Mouse (Mus musculus): ENCODE measurements around the gene Cym. TPM values are rescaled to one million over a fixed set of nuclear protein-coding genes. Genes with fewer than 3 reads are reported as not detected.

Gene Cym
- total and polyA plus RNA-seq, 2 experiments = 0.09 TPM; not detected in 1

DNA sequence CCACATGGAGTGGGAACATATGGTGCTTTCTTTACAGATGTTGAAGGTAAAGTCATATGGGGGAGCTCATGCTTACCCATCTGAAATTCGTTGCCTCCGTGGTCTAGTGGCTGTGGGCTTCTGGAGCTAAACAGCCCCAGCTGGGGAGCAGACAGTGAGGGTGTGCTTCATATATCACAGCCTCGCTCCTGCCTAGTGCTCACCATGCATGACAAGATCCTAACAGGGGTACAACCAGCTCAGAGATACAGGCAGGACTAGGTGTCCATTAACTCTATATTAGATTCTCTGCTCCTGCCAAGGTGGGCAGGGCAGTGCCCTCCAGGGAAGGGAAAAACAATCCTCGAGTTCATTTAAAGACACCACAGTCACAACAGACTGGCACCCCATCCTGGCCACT, 9.7 kb upstream of the Cym start:
- no peak for DNase-seq (ENCODE audit: extremely low read depth, low read depth, low spot score)
- Histone ChIP-seq H3K9ac (ENCODE audit: low read depth, low read length) (no peak overlapping the region), H3K4me1 (ENCODE audit: control insufficient read depth, insufficient read depth, low read length) (peaks cover 28% of the 10 kb centered on the region), H3K36me3 (ENCODE audit: control insufficient read depth, insufficient read depth, low read length) (no peaks in the 10 kb centered on the region), H3K27ac (replicated peaks; ENCODE audit: insufficient read depth, low read depth, low read length) (no peak overlapping the region), H3K79me2 (ENCODE audit: control insufficient read depth, insufficient read depth, low read length) (no peaks in the 10 kb centered on the region), H3K4me3 (ENCODE audit: insufficient read depth, low read depth, low read length) (no peak overlapping the region), H3K27me3 (ENCODE audit: control insufficient read depth, insufficient read depth, low read length) (no peaks in the 10 kb centered on the region)
- TF ChIP-seq CTCF (IDR thresholded peaks at IDR 0.05; ENCODE audit: low read depth, low read length) (no peak), POLR2A (IDR thresholded peaks at IDR 0.05; ENCODE audit: extremely low read depth, insufficient read depth, low read length) (no peak)
- 66% methylated on average over 4 of the region's 4 CpGs for WGBS

DNA sequence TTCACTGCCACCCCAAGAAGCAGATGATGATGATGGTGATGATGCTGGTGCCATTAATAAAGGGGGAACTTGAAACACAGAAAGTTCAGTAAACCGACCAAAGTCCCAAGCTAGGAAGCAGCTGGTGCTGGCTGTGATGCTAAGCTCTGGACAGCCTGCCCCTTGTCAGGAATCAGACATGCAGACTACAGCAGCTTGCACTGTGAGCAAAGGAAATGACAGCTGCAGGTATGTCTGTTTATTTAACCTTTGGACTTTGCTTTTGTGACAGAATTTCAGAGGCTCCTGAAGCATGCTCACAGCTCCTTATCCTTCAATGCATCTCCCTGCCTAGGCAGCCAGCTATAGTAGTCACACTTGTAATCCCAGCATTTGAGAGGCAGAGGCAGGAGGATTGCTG, 9.0 kb upstream of the Cym start, which contains the start of gene A630076J17Rik:
Gene A630076J17Rik (plus strand): TSS at position 88 of the 400 bp plus-strand sequence.
- no peaks in the 10 kb centered on the region for H3K36me3 ChIP-seq (ENCODE audit: control insufficient read depth, insufficient read depth, low read length)
- peaks cover 28% of the 10 kb centered on the region for H3K4me1 ChIP-seq (ENCODE audit: control insufficient read depth, insufficient read depth, low read length)
- DNase-seq (ENCODE audit: extremely low read depth, low read depth, low spot score) = peak; percentile 79
- no peak for TF ChIP-seq CTCF (IDR thresholded peaks at IDR 0.05; ENCODE audit: low read depth, low read length)
- no peak for TF ChIP-seq POLR2A (IDR thresholded peaks at IDR 0.05; ENCODE audit: extremely low read depth, insufficient read depth, low read length)
- 4% methylated on average over 1 of the region's 1 CpGs for WGBS
- H3K27ac ChIP-seq (replicated peaks; ENCODE audit: insufficient read depth, low read depth, low read length) = peak within 1 kb of the TSS; percentile 67
- no peaks in the 10 kb centered on the region for H3K27me3 ChIP-seq (ENCODE audit: control insufficient read depth, insufficient read depth, low read length)
- H3K79me2 ChIP-seq (ENCODE audit: control insufficient read depth, insufficient read depth, low read length) = no peaks in the 10 kb centered on the region
- H3K4me3 ChIP-seq (ENCODE audit: insufficient read depth, low read depth, low read length) = no peak within 1 kb of the TSS
- no peak within 1 kb of the TSS; the same call in 1 of the 2 replicates for H3K9ac ChIP-seq (ENCODE audit: low read depth, low read length)

DNA sequence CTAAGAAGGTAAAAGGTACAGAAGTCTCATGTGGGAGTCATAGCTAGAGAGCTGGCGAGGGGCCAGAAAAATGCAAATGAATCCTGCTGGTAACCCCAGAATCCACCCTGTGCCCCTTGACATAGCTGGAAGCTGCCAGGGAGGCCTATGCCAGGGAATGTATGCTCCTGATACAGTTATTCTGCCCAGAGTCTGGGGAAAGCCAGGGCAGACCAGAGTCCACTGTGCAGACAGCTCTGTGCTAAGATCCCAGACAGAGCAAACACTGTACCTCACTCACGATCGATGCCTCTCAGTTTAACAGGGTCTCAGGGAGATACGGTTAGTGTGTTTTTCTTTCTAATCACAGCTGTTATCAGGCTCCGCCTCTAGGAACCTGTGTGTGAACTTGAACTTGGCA, 8.3 kb upstream of the Cym start:
- 17% methylated on average over 5 of the region's 5 CpGs for WGBS
- no peak overlapping the region for H3K4me3 ChIP-seq (ENCODE audit: insufficient read depth, low read depth, low read length)
- H3K4me1 ChIP-seq (ENCODE audit: control insufficient read depth, insufficient read depth, low read length) = peaks cover 24% of the 10 kb centered on the region
- TF ChIP-seq POLR2A (IDR thresholded peaks at IDR 0.05; ENCODE audit: extremely low read depth, insufficient read depth, low read length) (no peak), CTCF (IDR thresholded peaks at IDR 0.05; ENCODE audit: low read depth, low read length) (no peak)
- H3K9ac ChIP-seq (ENCODE audit: low read depth, low read length) = no peak overlapping the region
- H3K36me3 ChIP-seq (ENCODE audit: control insufficient read depth, insufficient read depth, low read length) = no peaks in the 10 kb centered on the region
- DNase-seq (ENCODE audit: extremely low read depth, low read depth, low spot score) = peak; percentile 99
- peak overlapping the region; percentile 49 for H3K27ac ChIP-seq (replicated peaks; ENCODE audit: insufficient read depth, low read depth, low read length)
- no peaks in the 10 kb centered on the region for H3K27me3 ChIP-seq (ENCODE audit: control insufficient read depth, insufficient read depth, low read length)
- H3K79me2 ChIP-seq (ENCODE audit: control insufficient read depth, insufficient read depth, low read length) = no peaks in the 10 kb centered on the region

DNA sequence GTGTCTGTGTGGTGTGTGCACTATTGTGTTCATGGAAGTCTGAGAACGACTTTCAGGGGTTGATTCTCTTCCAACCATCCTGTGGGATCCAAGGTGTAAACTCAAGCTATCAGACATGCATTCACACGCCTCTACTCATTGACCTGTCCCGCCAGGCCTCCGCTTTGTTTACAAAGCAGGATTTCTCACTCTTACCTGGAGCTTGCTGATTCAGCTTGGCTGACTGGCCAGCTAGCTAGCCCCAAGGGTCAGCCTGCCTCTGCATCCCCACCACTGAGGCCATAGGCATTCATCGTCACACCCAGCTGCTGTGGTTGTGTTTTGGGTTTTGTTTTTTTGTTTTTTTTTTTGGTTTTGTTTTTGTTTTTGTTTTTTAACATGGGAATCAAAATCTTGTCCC, 7.7 kb upstream of the Cym start:
- Histone ChIP-seq H3K4me3 (ENCODE audit: insufficient read depth, low read depth, low read length) (no peak overlapping the region), H3K27ac (replicated peaks; ENCODE audit: insufficient read depth, low read depth, low read length) (peak overlapping the region; percentile 49), H3K4me1 (ENCODE audit: control insufficient read depth, insufficient read depth, low read length) (peaks cover 19% of the 10 kb centered on the region), H3K79me2 (ENCODE audit: control insufficient read depth, insufficient read depth, low read length) (no peaks in the 10 kb centered on the region), H3K27me3 (ENCODE audit: control insufficient read depth, insufficient read depth, low read length) (no peaks in the 10 kb centered on the region), H3K36me3 (ENCODE audit: control insufficient read depth, insufficient read depth, low read length) (no peaks in the 10 kb centered on the region), H3K9ac (ENCODE audit: low read depth, low read length) (no peak overlapping the region)
- DNase-seq (ENCODE audit: extremely low read depth, low read depth, low spot score) = peak; percentile 76
- 13% methylated on average over 5 of the region's 5 CpGs for WGBS
- no peak for TF ChIP-seq CTCF (IDR thresholded peaks at IDR 0.05; ENCODE audit: low read depth, low read length)
- TF ChIP-seq POLR2A (IDR thresholded peaks at IDR 0.05; ENCODE audit: extremely low read depth, insufficient read depth, low read length) = no peak

DNA sequence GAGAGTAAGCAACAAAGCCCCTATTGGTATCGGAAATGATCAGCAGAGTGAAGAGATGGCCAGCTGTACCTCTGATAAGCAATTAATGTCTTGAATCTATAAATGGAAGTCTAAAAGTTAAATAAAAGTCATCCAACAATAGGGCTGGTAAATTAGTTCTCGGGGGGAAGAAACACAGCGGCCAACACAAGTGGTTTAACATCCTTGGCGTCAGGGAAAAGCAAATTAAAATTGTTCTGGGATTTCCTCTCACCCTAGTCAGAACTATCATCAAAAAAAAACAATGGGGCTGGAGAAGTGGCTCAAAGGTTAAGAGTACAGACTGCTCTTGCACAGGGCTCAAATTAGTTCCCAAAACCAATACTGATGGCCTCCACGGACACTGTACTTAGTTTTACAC, 4.3 kb upstream of the Cym start:
- Histone ChIP-seq H3K27ac (replicated peaks; ENCODE audit: insufficient read depth, low read depth, low read length) (no peak overlapping the region), H3K4me1 (ENCODE audit: control insufficient read depth, insufficient read depth, low read length) (peaks cover 18% of the 10 kb centered on the region), H3K4me3 (ENCODE audit: insufficient read depth, low read depth, low read length) (no peak overlapping the region), H3K36me3 (ENCODE audit: control insufficient read depth, insufficient read depth, low read length) (no peaks in the 10 kb centered on the region), H3K9ac (ENCODE audit: low read depth, low read length) (no peak overlapping the region), H3K27me3 (ENCODE audit: control insufficient read depth, insufficient read depth, low read length) (no peaks in the 10 kb centered on the region), H3K79me2 (ENCODE audit: control insufficient read depth, insufficient read depth, low read length) (no peaks in the 10 kb centered on the region)
- no peak for DNase-seq (ENCODE audit: extremely low read depth, low read depth, low spot score)
- TF ChIP-seq CTCF (IDR thresholded peaks at IDR 0.05; ENCODE audit: low read depth, low read length) (no peak), POLR2A (IDR thresholded peaks at IDR 0.05; ENCODE audit: extremely low read depth, insufficient read depth, low read length) (no peak)
- 67% methylated on average over 5 of the region's 5 CpGs for WGBS

DNA sequence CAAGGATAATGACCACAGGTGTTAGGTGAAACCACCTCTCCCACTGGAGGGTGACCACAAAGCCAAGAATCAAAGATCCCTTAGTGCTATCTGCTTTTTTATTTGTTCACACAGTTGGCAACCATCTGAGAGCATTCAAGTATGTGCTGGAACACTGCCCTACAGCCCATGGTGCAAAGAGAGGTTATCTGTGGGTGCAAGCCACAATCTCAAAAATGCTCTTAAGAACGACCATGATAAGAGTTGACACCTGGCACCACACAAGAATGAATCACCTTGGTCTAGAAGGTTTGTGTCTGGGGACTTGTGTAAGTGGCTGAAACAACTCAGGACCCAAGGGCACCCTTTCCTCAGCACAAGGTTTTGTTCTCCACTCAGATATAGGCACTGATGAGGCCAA, 1.7 kb upstream of the Cym start:
- Histone ChIP-seq H3K4me1 (ENCODE audit: control insufficient read depth, insufficient read depth, low read length) (peaks cover 5% of the 10 kb centered on the region; the same call in 1 of the 2 replicates), H3K36me3 (ENCODE audit: control insufficient read depth, insufficient read depth, low read length) (no peaks in the 10 kb centered on the region), H3K27me3 (ENCODE audit: control insufficient read depth, insufficient read depth, low read length) (no peaks in the 10 kb centered on the region), H3K9ac (ENCODE audit: low read depth, low read length) (no peak overlapping the region), H3K27ac (replicated peaks; ENCODE audit: insufficient read depth, low read depth, low read length) (no peak overlapping the region), H3K79me2 (ENCODE audit: control insufficient read depth, insufficient read depth, low read length) (no peaks in the 10 kb centered on the region), H3K4me3 (ENCODE audit: insufficient read depth, low read depth, low read length) (no peak overlapping the region)
- WGBS = 5% methylated on average over 1 of the region's 1 CpGs
- no peak for TF ChIP-seq POLR2A (IDR thresholded peaks at IDR 0.05; ENCODE audit: extremely low read depth, insufficient read depth, low read length)
- no peak for TF ChIP-seq CTCF (IDR thresholded peaks at IDR 0.05; ENCODE audit: low read depth, low read length)
- peak; percentile 73 for DNase-seq (ENCODE audit: extremely low read depth, low read depth, low spot score)
